Mouse (Mus musculus) cerebellum, adult 8-10 months (tissue): ENCODE results near the gene Rims4.

ENCODE experiments used
- DNase-seq: peaks from one replicate; pipeline ENCODE4 v3.0.0; 2022

Rims4 gene

GRCm38 (mm10) chr2:163918317-163919258 lies at the start of gene Rims4:
Rims4 (minus strand) TSS chr2:163918683.
- peak; percentile 79 for DNase-seq

GRCm38 (mm10) chr2:163965706-163966105 lies 47.2 kb upstream of the Rims4 start:
- peak; percentile 35 for DNase-seq

GRCm38 (mm10) chr2:163964606-163965560 lies 46.4 kb upstream of the Rims4 start:
- peak; percentile 90 for DNase-seq

GRCm38 (mm10) chr2:163953622-163954310 lies 35.3 kb upstream of the Rims4 start:
- DNase-seq = no peak

GRCm38 (mm10) chr2:163951770-163952169 lies 33.3 kb upstream of the Rims4 start:
- peak; percentile 79 for DNase-seq

GRCm38 (mm10) chr2:163947976-163948375 lies 29.5 kb upstream of the Rims4 start:
- DNase-seq = peak; percentile 64

GRCm38 (mm10) chr2:163946221-163946620 lies 27.7 kb upstream of the Rims4 start:
- peak; percentile 12 for DNase-seq

GRCm38 (mm10) chr2:163944511-163944910 lies 26.0 kb upstream of the Rims4 start:
- DNase-seq = peak; percentile 2

- peak; percentile 2 for DNase-seq
Measured at GRCm38 (mm10) chr2:163943056-163943455, 24.6 kb upstream of the Rims4 start.

- peak; percentile 88 for DNase-seq
Measured at GRCm38 (mm10) chr2:163939522-163939921, 21.0 kb upstream of the Rims4 start.

- DNase-seq = no peak
Measured at GRCm38 (mm10) chr2:163932151-163932550, 13.7 kb upstream of the Rims4 start.

GRCm38 (mm10) chr2:163928464-163929200 lies 10.1 kb upstream of the Rims4 start:
- DNase-seq = no peak

GRCm38 (mm10) chr2:163925044-163925443 lies 6.6 kb upstream of the Rims4 start:
- DNase-seq = no peak

- DNase-seq = no peak
Measured at GRCm38 (mm10) chr2:163924531-163924930, 6.0 kb upstream of the Rims4 start.

GRCm38 (mm10) chr2:163923113-163923512 lies 4.6 kb upstream of the Rims4 start:
- no peak for DNase-seq

GRCm38 (mm10) chr2:163919581-163919980 lies 1.1 kb upstream of the Rims4 start:
- no peak for DNase-seq

- no peak for DNase-seq
Measured at GRCm38 (mm10) chr2:163916703-163917102, 1.8 kb downstream of the Rims4 start.

GRCm38 (mm10) chr2:163915294-163915791 lies 3.1 kb downstream of the Rims4 start:
- DNase-seq = peak; percentile 20

GRCm38 (mm10) chr2:163914107-163914506 lies 4.4 kb downstream of the Rims4 start:
- no peak for DNase-seq

GRCm38 (mm10) chr2:163913704-163914103 lies 4.8 kb downstream of the Rims4 start:
- DNase-seq = no peak

GRCm38 (mm10) chr2:163911826-163912444 lies 6.5 kb downstream of the Rims4 start:
- DNase-seq = no peak
